Mouse (Mus musculus) stomach, postnatal 0 days (tissue): ENCODE measurements around the gene Calhm6.

ENCODE experiments used
- CTCF ChIP-seq: IDR thresholded peaks from 2 replicates; pipeline ENCODE4 v1.5.1; 2016; ENCODE audit warnings: antibody characterized with exemption, low read depth, mild to moderate bottlenecking, moderate library complexity
- EP300 ChIP-seq: optimal IDR thresholded peaks from 2 replicates; pipeline ENCODE3; 2016; ENCODE audit warnings: antibody characterized with exemption

GRCm38 (mm10) chr10:34150454-34150853, 22.7 kb upstream of the Calhm6 start:
- TF ChIP-seq CTCF = no peak
- TF ChIP-seq EP300 = no peak
